Mouse (Mus musculus): Measurements from ENCODE around the gene Grm4.

- TF ChIP-seq POLR2A (IDR thresholded peaks at IDR 0.05; ENCODE audit: low read depth, low read length) = no peak
- no peak for TF ChIP-seq CTCF (conservative IDR thresholded peaks at IDR 0.05; ENCODE audit: insufficient read depth, insufficient read length, low read depth, low read length)
These were observed 98.9 kb downstream of the Grm4 start for GRCm38 (mm10) chr17:27422371-27422725.

Data from kidney, adult 2 months (tissue).